Mouse (Mus musculus) frontal cortex, postnatal 10 days (tissue): Measurements from ENCODE around the gene Lgsn.

Experiments used
- DNase-seq, 2 experiments: peaks; one replicate each; pipeline ENCODE4 v3.0.0; 2022; ENCODE audit warnings: low spot score in 2 of 2, mixed read lengths in 1 of 2

The Lgsn gene

GRCm38 (mm10) chr1:31176101-31176500, at the start of gene Lgsn:
Lgsn (plus strand) TSS chr1:31176401.
- DNase-seq, result no peak

GRCm38 (mm10) chr1:31138387-31138786, 37.8 kb upstream of the Lgsn start:
- DNase-seq, result no peak

- DNase-seq, result no peak
These were observed 33.7 kb upstream of the Lgsn start for GRCm38 (mm10) chr1:31142288-31143094.

- DNase-seq, result no peak
These were observed 32.6 kb upstream of the Lgsn start for GRCm38 (mm10) chr1:31143571-31143970.

GRCm38 (mm10) chr1:31149671-31150070, 26.5 kb upstream of the Lgsn start:
- DNase-seq, result no peak

GRCm38 (mm10) chr1:31150546-31150945, 25.7 kb upstream of the Lgsn start:
- DNase-seq, result no peak

- DNase-seq, result no peak
These were observed 23.3 kb upstream of the Lgsn start for GRCm38 (mm10) chr1:31152799-31153426.

GRCm38 (mm10) chr1:31153793-31154349, 22.3 kb upstream of the Lgsn start:
- peak; percentile 19 to 39 for DNase-seq

- DNase-seq, result no peak
These were observed 20.0 kb upstream of the Lgsn start for GRCm38 (mm10) chr1:31156185-31156584.

GRCm38 (mm10) chr1:31156884-31157283, 19.3 kb upstream of the Lgsn start:
- no peak for DNase-seq

GRCm38 (mm10) chr1:31164527-31165189, 11.5 kb upstream of the Lgsn start:
- no peak for DNase-seq

GRCm38 (mm10) chr1:31165326-31166121, 10.7 kb upstream of the Lgsn start:
- no peak for DNase-seq

- DNase-seq, result no peak
These were observed 800 bp upstream of the Lgsn start for GRCm38 (mm10) chr1:31175401-31175800.

- DNase-seq, result no peak
These were observed 2.1 kb downstream of the Lgsn start for GRCm38 (mm10) chr1:31178264-31178663.

GRCm38 (mm10) chr1:31190237-31190866, 14.2 kb downstream of the Lgsn start:
- no peak for DNase-seq

- no peak for DNase-seq
These were observed 19.4 kb downstream of the Lgsn start for GRCm38 (mm10) chr1:31195633-31196032.

GRCm38 (mm10) chr1:31196959-31197358, 20.8 kb downstream of the Lgsn start:
- no peak for DNase-seq

- no peak for DNase-seq
These were observed 27.6 kb downstream of the Lgsn start for GRCm38 (mm10) chr1:31203771-31204170.

GRCm38 (mm10) chr1:31205346-31205745, 29.1 kb downstream of the Lgsn start:
- DNase-seq, result no peak

- no peak for DNase-seq
These were observed 29.6 kb downstream of the Lgsn start for GRCm38 (mm10) chr1:31205770-31206169.

GRCm38 (mm10) chr1:31210144-31210543, 33.9 kb downstream of the Lgsn start:
- DNase-seq, result peak in 1 of 2 experiments; percentile 33
